Mouse (Mus musculus): ENCODE results near the gene Neu1.

GRCm38 (mm10) chr17:34949553-34949969 lies 18.5 kb downstream of the Neu1 start:
- no peak for TF ChIP-seq CTCF (IDR thresholded peaks at IDR 0.05; ENCODE audit: borderline replicate concordance, control insufficient read depth, extremely low read depth, insufficient read depth, low read length, poor library complexity)
- TF ChIP-seq POLR2A (IDR thresholded peaks at IDR 0.05; ENCODE audit: control insufficient read depth, extremely low read depth, insufficient read depth, low read length, poor library complexity) = no peak

Measured in thymus, adult 2 months (tissue).